Mouse (Mus musculus): Measurements from ENCODE around the gene Ccdc142. TPM values are rescaled to one million over a fixed set of nuclear protein-coding genes. Genes with fewer than 3 reads are reported as not detected.

Ccdc142 gene
- polyA plus RNA-seq, 1 experiment from 2014 or later: 2.2 TPM

GRCm38 (mm10) chr6:83116373-83117164, 15.2 kb downstream of the Ccdc142 start:
- peak overlapping the region; percentile 59 to 64 for H3K4me3 ChIP-seq (ENCODE audit: control insufficient read depth in 1 of 2, insufficient read depth in 1 of 2, low read depth in 1 of 2, low read length in 2 of 2)
- peaks cover 12 to 32% of the 10 kb centered on the region in 2 experiments for H3K4me1 ChIP-seq (ENCODE audit: control insufficient read depth in 2 of 2, insufficient read depth in 2 of 2, low read length in 2 of 2)
- peak overlapping the region; percentile 84 for H3K9ac ChIP-seq (ENCODE audit: low read length)
- H3K9me3 ChIP-seq (ENCODE audit: control insufficient read depth, low read length): no peaks in the 10 kb centered on the region
- ATAC-seq (ENCODE audit: insufficient number of reproducible peaks, insufficient read depth, low FRiP score, low read depth): no peak
- 70% methylated on average over 11 of the region's 11 CpGs for WGBS
- H3K4me2 ChIP-seq (ENCODE audit: low read length): peak overlapping the region; percentile 85
- no peaks in the 10 kb centered on the region for H3K27me3 ChIP-seq (ENCODE audit: control insufficient read depth, insufficient read depth, low read length)
- no peak overlapping the region for H3K27ac ChIP-seq (replicated peaks in 1 of 2; ENCODE audit: control insufficient read depth in 1 of 2, insufficient read depth in 1 of 2, low read depth in 2 of 2, low read length in 2 of 2)
- peaks cover 36% of the 10 kb centered on the region for H3K36me3 ChIP-seq (ENCODE audit: control insufficient read depth, insufficient read depth, low read length)

- ATAC-seq (ENCODE audit: insufficient number of reproducible peaks, insufficient read depth, low FRiP score, low read depth): no peak
- Histone ChIP-seq H3K27me3 (ENCODE audit: control insufficient read depth, insufficient read depth, low read length) (no peaks in the 10 kb centered on the region), H3K27ac (replicated peaks in 1 of 2; ENCODE audit: control insufficient read depth in 1 of 2, insufficient read depth in 1 of 2, low read depth in 2 of 2, low read length in 2 of 2) (no peak overlapping the region), H3K4me1 (ENCODE audit: control insufficient read depth in 2 of 2, insufficient read depth in 2 of 2, low read length in 2 of 2) (peaks cover 12 to 29% of the 10 kb centered on the region in 2 experiments), H3K4me3 (ENCODE audit: control insufficient read depth in 1 of 2, insufficient read depth in 1 of 2, low read depth in 1 of 2, low read length in 2 of 2) (no peak overlapping the region), H3K36me3 (ENCODE audit: control insufficient read depth, insufficient read depth, low read length) (peaks cover 33% of the 10 kb centered on the region), H3K9ac (ENCODE audit: low read length) (no peak overlapping the region), H3K9me3 (ENCODE audit: control insufficient read depth, low read length) (no peaks in the 10 kb centered on the region), H3K4me2 (ENCODE audit: low read length) (no peak overlapping the region)
- whole genome bisulfite sequencing: 89% methylated on average over 4 of the region's 4 CpGs
Measured at GRCm38 (mm10) chr6:83117165-83117438, 15.7 kb downstream of the Ccdc142 start.

GRCm38 (mm10) chr6:83117616-83118015, 16.2 kb downstream of the Ccdc142 start:
- 93% methylated on average over 13 of the region's 13 CpGs for WGBS
- H3K4me3 ChIP-seq (ENCODE audit: control insufficient read depth in 1 of 2, insufficient read depth in 1 of 2, low read depth in 1 of 2, low read length in 2 of 2): no peak overlapping the region
- H3K36me3 ChIP-seq (ENCODE audit: control insufficient read depth, insufficient read depth, low read length): peaks cover 32% of the 10 kb centered on the region
- H3K9ac ChIP-seq (ENCODE audit: low read length): no peak overlapping the region
- H3K4me1 ChIP-seq (ENCODE audit: control insufficient read depth in 2 of 2, insufficient read depth in 2 of 2, low read length in 2 of 2): peaks cover 15 to 32% of the 10 kb centered on the region in 2 experiments
- H3K9me3 ChIP-seq (ENCODE audit: control insufficient read depth, low read length): no peaks in the 10 kb centered on the region
- no peaks in the 10 kb centered on the region for H3K27me3 ChIP-seq (ENCODE audit: control insufficient read depth, insufficient read depth, low read length)
- no peak for ATAC-seq (ENCODE audit: insufficient number of reproducible peaks, insufficient read depth, low FRiP score, low read depth)
- no peak overlapping the region for H3K4me2 ChIP-seq (ENCODE audit: low read length)
- no peak overlapping the region for H3K27ac ChIP-seq (replicated peaks in 1 of 2; ENCODE audit: control insufficient read depth in 1 of 2, insufficient read depth in 1 of 2, low read depth in 2 of 2, low read length in 2 of 2)

GRCm38 (mm10) chr6:83118369-83118768, 17.0 kb downstream of the Ccdc142 start:
- H3K27ac ChIP-seq (replicated peaks in 1 of 2; ENCODE audit: control insufficient read depth in 1 of 2, insufficient read depth in 1 of 2, low read depth in 2 of 2, low read length in 2 of 2): no peak overlapping the region
- peaks cover 15 to 35% of the 10 kb centered on the region in 2 experiments for H3K4me1 ChIP-seq (ENCODE audit: control insufficient read depth in 2 of 2, insufficient read depth in 2 of 2, low read length in 2 of 2)
- H3K9ac ChIP-seq (ENCODE audit: low read length): no peak overlapping the region

GRCm38 (mm10) chr6:83118825-83119733, 17.7 kb downstream of the Ccdc142 start:
- Histone ChIP-seq H3K4me3 (ENCODE audit: control insufficient read depth in 1 of 2, insufficient read depth in 1 of 2, low read depth in 1 of 2, low read length in 2 of 2) (no peak overlapping the region), H3K9me3 (ENCODE audit: control insufficient read depth, low read length) (no peaks in the 10 kb centered on the region), H3K9ac (ENCODE audit: low read length) (no peak overlapping the region), H3K27ac (replicated peaks in 1 of 2; ENCODE audit: control insufficient read depth in 1 of 2, insufficient read depth in 1 of 2, low read depth in 2 of 2, low read length in 2 of 2) (no peak overlapping the region), H3K27me3 (ENCODE audit: control insufficient read depth, insufficient read depth, low read length) (no peaks in the 10 kb centered on the region), H3K4me1 (ENCODE audit: control insufficient read depth in 2 of 2, insufficient read depth in 2 of 2, low read length in 2 of 2) (peaks cover 15 to 38% of the 10 kb centered on the region in 2 experiments), H3K4me2 (ENCODE audit: low read length) (no peak overlapping the region), H3K36me3 (ENCODE audit: control insufficient read depth, insufficient read depth, low read length) (peaks cover 38% of the 10 kb centered on the region)
- WGBS: 72% methylated on average over 14 of the region's 14 CpGs
- no peak for ATAC-seq (ENCODE audit: insufficient number of reproducible peaks, insufficient read depth, low FRiP score, low read depth)

More at GRCm38 (mm10) chr6:83118369-83118768, 17.0 kb downstream of the Ccdc142 start:
- WGBS: 82% methylated on average over 11 of the region's 11 CpGs
- no peak overlapping the region for H3K4me3 ChIP-seq (ENCODE audit: control insufficient read depth in 1 of 2, insufficient read depth in 1 of 2, low read depth in 1 of 2, low read length in 2 of 2)
- H3K4me2 ChIP-seq (ENCODE audit: low read length): no peak overlapping the region
- peaks cover 36% of the 10 kb centered on the region for H3K36me3 ChIP-seq (ENCODE audit: control insufficient read depth, insufficient read depth, low read length)
- H3K9me3 ChIP-seq (ENCODE audit: control insufficient read depth, low read length): no peaks in the 10 kb centered on the region
- no peaks in the 10 kb centered on the region for H3K27me3 ChIP-seq (ENCODE audit: control insufficient read depth, insufficient read depth, low read length)
- no peak for ATAC-seq (ENCODE audit: insufficient number of reproducible peaks, insufficient read depth, low FRiP score, low read depth)

GRCm38 (mm10) chr6:83119734-83120051, 18.3 kb downstream of the Ccdc142 start:
- no peak for ATAC-seq (ENCODE audit: insufficient number of reproducible peaks, insufficient read depth, low FRiP score, low read depth)
- H3K4me1 ChIP-seq (ENCODE audit: control insufficient read depth in 2 of 2, insufficient read depth in 2 of 2, low read length in 2 of 2): peaks cover 20 to 39% of the 10 kb centered on the region in 2 experiments
- H3K9ac ChIP-seq (ENCODE audit: low read length): peak overlapping the region; percentile 79
- H3K9me3 ChIP-seq (ENCODE audit: control insufficient read depth, low read length): no peaks in the 10 kb centered on the region
- peaks cover 38% of the 10 kb centered on the region for H3K36me3 ChIP-seq (ENCODE audit: control insufficient read depth, insufficient read depth, low read length)
- no peak overlapping the region for H3K27ac ChIP-seq (replicated peaks in 1 of 2; ENCODE audit: control insufficient read depth in 1 of 2, insufficient read depth in 1 of 2, low read depth in 2 of 2, low read length in 2 of 2)
- H3K27me3 ChIP-seq (ENCODE audit: control insufficient read depth, insufficient read depth, low read length): no peaks in the 10 kb centered on the region
- 79% methylated on average over 7 of the region's 7 CpGs for WGBS
- no peak overlapping the region for H3K4me2 ChIP-seq (ENCODE audit: low read length)
- no peak overlapping the region for H3K4me3 ChIP-seq (ENCODE audit: control insufficient read depth in 1 of 2, insufficient read depth in 1 of 2, low read depth in 1 of 2, low read length in 2 of 2)

- peak within 1 kb of the TSS; percentile 90 for H3K9ac ChIP-seq (ENCODE audit: low read length)
- H3K27ac ChIP-seq (replicated peaks in 1 of 2; ENCODE audit: control insufficient read depth in 1 of 2, insufficient read depth in 1 of 2, low read depth in 2 of 2, low read length in 2 of 2): peak within 1 kb of the TSS; percentile 88 to 89
- peaks cover 38% of the 10 kb centered on the region for H3K36me3 ChIP-seq (ENCODE audit: control insufficient read depth, insufficient read depth, low read length)
- ATAC-seq (ENCODE audit: insufficient number of reproducible peaks, insufficient read depth, low FRiP score, low read depth): peak; percentile 94
- H3K27me3 ChIP-seq (ENCODE audit: control insufficient read depth, insufficient read depth, low read length): no peaks in the 10 kb centered on the region
- H3K9me3 ChIP-seq (ENCODE audit: control insufficient read depth, low read length): no peaks in the 10 kb centered on the region
- H3K4me1 ChIP-seq (ENCODE audit: control insufficient read depth in 2 of 2, insufficient read depth in 2 of 2, low read length in 2 of 2): peaks cover 24 to 38% of the 10 kb centered on the region in 2 experiments
- WGBS: under 1% methylated on average over 38 of the region's 38 CpGs
- peak within 1 kb of the TSS; percentile 99 for H3K4me2 ChIP-seq (ENCODE audit: low read length)
- peak within 1 kb of the TSS; percentile 74 to 79 for H3K4me3 ChIP-seq (ENCODE audit: control insufficient read depth in 1 of 2, insufficient read depth in 1 of 2, low read depth in 1 of 2, low read length in 2 of 2)
Measured at GRCm38 (mm10) chr6:83120930-83121862, 19.8 kb downstream of the Ccdc142 start, which contains the start of gene Wbp1. Gene Wbp1 (minus strand): TSS chr6:83121559.

Measured in heart, embryonic 14.5 days (tissue).